Mouse (Mus musculus) myocyte (in vitro differentiated cells): Measurements from ENCODE around the gene Myo3a. TPM values are rescaled to one million over a fixed set of nuclear protein-coding genes. Genes with fewer than 3 reads are reported as not detected.
"Not testable (repeated sequence)": the region's sequence is repeated elsewhere in the genome, so short reads cannot be mapped to it uniquely, and the experiment has no call there.

Source experiments
- H3K27me3 ChIP-seq: one replicate; pipeline ENCODE4 v1.6.1; 2011; ENCODE audit not compliant: control insufficient read depth, insufficient read depth, insufficient read length
- H3K36me3 ChIP-seq: one replicate; pipeline ENCODE4 v1.6.1; 2011; ENCODE audit not compliant: control insufficient read depth, insufficient read depth
- H3K4me2 ChIP-seq: one replicate; pipeline ENCODE4 v1.6.1; 2011; ENCODE audit warnings: low read depth, control low read depth
- H3K4me3 ChIP-seq: one replicate; pipeline ENCODE4 v1.5.1; 2011; ENCODE audit warnings: mild to moderate bottlenecking, control low read depth, moderate library complexity
- H3K79me2 ChIP-seq: one replicate; pipeline ENCODE4 v1.6.1; 2011; ENCODE audit not compliant: control insufficient read depth, insufficient read depth
- H3ac ChIP-seq: one replicate; pipeline ENCODE4 v1.6.1; 2011; ENCODE audit not compliant: control insufficient read depth, insufficient read length
- CEBPB ChIP-seq: IDR thresholded peaks from 2 replicates; pipeline ENCODE4 v1.6.1; 2011; ENCODE audit warnings: mild to moderate bottlenecking, moderate library complexity; ENCODE audit not compliant: poor library complexity, insufficient read depth, severe bottlenecking
- E2F4 ChIP-seq: IDR thresholded peaks from one replicate; pipeline ENCODE4 v1.6.1; 2011; ENCODE audit warnings: mild to moderate bottlenecking, control low read depth, moderate library complexity; ENCODE audit not compliant: insufficient read depth
- MAX ChIP-seq: IDR thresholded peaks from one replicate; pipeline ENCODE4 v1.6.1; 2011; ENCODE audit warnings: low read depth, mild to moderate bottlenecking, control low read depth
- MYOD1 ChIP-seq, 3 experiments: IDR thresholded peaks; one replicate each; pipeline ENCODE4 v1.6.1; 2011; ENCODE audit warnings: control low read depth in 2 of 3, low read depth in 2 of 3, mild to moderate bottlenecking in 2 of 3, moderate library complexity in 1 of 3; ENCODE audit not compliant: insufficient read length in 2 of 3, control insufficient read depth in 1 of 3
- MYOG ChIP-seq, 3 experiments: IDR thresholded peaks; one replicate each; pipeline ENCODE4 v1.6.1; 2011; ENCODE audit warnings: control low read depth in 2 of 3, low read depth in 2 of 3, mild to moderate bottlenecking in 2 of 3; ENCODE audit not compliant: insufficient read length in 2 of 3, control insufficient read depth in 1 of 3, insufficient read depth in 1 of 3
- POLR2A ChIP-seq: IDR thresholded peaks from one replicate; pipeline ENCODE4 v1.6.1; 2011; ENCODE audit warnings: low read depth, mild to moderate bottlenecking, control low read depth, moderate library complexity; ENCODE audit not compliant: insufficient read length
- POLR2AphosphoS2 ChIP-seq: IDR thresholded peaks from one replicate; pipeline ENCODE4 v1.6.1; 2011; ENCODE audit warnings: low read depth, control low read depth; ENCODE audit not compliant: insufficient read length
- REST ChIP-seq: IDR thresholded peaks from one replicate; pipeline ENCODE4 v1.6.1; 2011; ENCODE audit warnings: mild to moderate bottlenecking, control low read depth, moderate library complexity; ENCODE audit not compliant: insufficient read depth, insufficient read length
- SRF ChIP-seq: IDR thresholded peaks from one replicate; pipeline ENCODE4 v1.6.1; 2011; ENCODE audit warnings: low read depth; ENCODE audit not compliant: control insufficient read depth, insufficient read length
- TCF12 ChIP-seq: IDR thresholded peaks from one replicate; pipeline ENCODE4 v1.6.1; 2011; ENCODE audit warnings: mild to moderate bottlenecking, control low read depth; ENCODE audit not compliant: poor library complexity, insufficient read depth, severe bottlenecking
- TCF3 ChIP-seq: IDR thresholded peaks from one replicate; pipeline ENCODE4 v1.6.1; 2011; ENCODE audit warnings: low read depth, control low read depth; ENCODE audit not compliant: insufficient read length
- USF1 ChIP-seq: IDR thresholded peaks from one replicate; pipeline ENCODE4 v1.6.1; 2011; ENCODE audit warnings: low read depth, mild to moderate bottlenecking, control low read depth, moderate library complexity
- polyA plus RNA-seq: library from polyadenylated mRNA; unstranded; fragments of >200 nt; fragmentation: generic; extraction: Trizol; gene quantifications from one replicate; pipeline ENCODE4 v1.2.1, GENCODE M21; 2012; ENCODE audit warnings: missing spikeins

The Myo3a gene
- polyA plus RNA-seq, 1 experiment: not detected

DNA sequence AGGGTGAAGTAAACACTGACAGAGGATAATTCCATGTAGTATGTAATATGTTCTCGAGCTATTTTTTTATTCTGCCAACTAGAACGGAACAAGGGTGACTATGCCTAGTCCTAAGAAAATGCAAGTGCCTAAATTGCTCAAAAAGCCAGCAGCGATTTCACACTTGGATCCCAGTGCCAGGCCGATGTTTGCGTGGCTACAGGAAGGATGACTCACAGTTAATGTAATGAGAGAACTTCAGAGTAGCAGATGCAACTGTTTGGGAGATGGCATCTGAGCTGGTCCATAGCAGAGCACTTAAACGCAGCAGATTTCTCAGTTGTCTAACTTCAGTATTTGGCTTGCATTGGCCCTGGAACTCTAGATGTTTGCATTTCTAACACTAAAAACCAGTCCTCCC is 321.1 kb downstream of the Myo3a start:
- TF ChIP-seq TCF12 (no peak), E2F4 (no peak), USF1 (no peak), POLR2A (no peak), MAX (no peak), MYOD1 (IDR thresholded peaks at IDR 0.05; ENCODE audit: control insufficient read depth in 1 of 3, insufficient read length in 2 of 3, low read depth in 2 of 3) (no peak), MYOG (IDR thresholded peaks at IDR 0.05; ENCODE audit: control insufficient read depth in 1 of 3, insufficient read depth in 1 of 3, insufficient read length in 2 of 3, low read depth in 2 of 3) (no peak), TCF3 (no peak), CEBPB (no peak), SRF (no peak), REST (no peak), POLR2AphosphoS2 (no peak)
- Histone ChIP-seq H3K27me3 (no peaks in the 10 kb centered on the region), H3K4me2 (peak overlapping the region; percentile 50), H3K36me3 (no peaks in the 10 kb centered on the region), H3K79me2 (no peaks in the 10 kb centered on the region), H3ac (no peak overlapping the region), H3K4me3 (no peak overlapping the region)

DNA sequence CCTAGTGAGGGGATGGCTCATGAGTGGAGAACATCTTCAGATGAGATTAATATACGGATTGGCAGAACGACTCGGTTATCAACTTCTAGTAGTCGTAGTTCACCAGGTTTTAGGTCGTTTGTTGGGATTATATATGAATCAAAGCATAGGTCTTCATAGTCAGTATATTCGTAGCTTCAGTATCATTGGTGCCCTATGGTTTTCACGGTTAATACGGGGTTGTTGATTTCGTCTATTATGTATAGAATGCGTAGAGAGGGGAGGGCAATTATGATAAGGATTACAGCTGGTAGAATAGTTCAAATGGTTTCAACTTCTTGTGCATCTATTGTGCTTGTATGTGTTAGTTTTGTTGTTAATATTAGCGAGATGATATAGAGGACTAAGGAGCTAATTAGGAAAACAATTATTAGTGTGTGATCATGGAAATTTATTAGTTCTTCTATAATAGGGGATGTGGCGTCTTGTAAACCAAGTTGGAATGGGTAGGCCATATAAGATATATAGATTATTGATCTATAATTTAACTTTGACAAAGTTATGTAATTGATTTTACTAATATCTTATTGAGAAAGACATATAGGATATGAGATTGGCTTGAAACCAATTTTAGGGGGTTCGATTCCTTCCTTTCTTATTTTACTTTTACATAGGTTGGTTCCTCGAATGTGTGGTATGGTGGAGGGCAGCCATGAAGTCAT is 360.3 kb downstream of the Myo3a start:
- not testable (repeated sequence) for H3K79me2 ChIP-seq, H3K27me3 ChIP-seq, H3K36me3 ChIP-seq, H3K4me3 ChIP-seq, H3K4me2 ChIP-seq, H3ac ChIP-seq

DNA sequence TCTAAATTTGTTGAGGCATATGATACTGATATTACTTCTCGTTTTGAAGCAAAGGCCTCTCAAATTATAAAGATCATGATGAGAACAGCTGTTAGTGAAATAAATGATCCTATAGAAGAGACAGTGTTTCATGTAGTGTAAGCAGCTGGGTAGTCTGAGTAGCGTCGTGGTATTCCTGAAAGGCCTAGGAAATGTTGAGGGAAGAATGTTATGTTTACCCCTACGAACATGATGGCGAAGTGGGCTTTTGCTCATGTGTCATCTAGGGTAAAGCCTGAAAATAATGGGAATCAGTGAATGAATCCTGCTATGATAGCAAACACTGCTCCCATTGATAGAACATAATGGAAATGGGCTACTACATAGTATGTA is 360.9 kb downstream of the Myo3a start:
- not testable (repeated sequence) for H3K27me3 ChIP-seq, H3K4me2 ChIP-seq, H3K36me3 ChIP-seq, H3ac ChIP-seq, H3K79me2 ChIP-seq, H3K4me3 ChIP-seq

DNA sequence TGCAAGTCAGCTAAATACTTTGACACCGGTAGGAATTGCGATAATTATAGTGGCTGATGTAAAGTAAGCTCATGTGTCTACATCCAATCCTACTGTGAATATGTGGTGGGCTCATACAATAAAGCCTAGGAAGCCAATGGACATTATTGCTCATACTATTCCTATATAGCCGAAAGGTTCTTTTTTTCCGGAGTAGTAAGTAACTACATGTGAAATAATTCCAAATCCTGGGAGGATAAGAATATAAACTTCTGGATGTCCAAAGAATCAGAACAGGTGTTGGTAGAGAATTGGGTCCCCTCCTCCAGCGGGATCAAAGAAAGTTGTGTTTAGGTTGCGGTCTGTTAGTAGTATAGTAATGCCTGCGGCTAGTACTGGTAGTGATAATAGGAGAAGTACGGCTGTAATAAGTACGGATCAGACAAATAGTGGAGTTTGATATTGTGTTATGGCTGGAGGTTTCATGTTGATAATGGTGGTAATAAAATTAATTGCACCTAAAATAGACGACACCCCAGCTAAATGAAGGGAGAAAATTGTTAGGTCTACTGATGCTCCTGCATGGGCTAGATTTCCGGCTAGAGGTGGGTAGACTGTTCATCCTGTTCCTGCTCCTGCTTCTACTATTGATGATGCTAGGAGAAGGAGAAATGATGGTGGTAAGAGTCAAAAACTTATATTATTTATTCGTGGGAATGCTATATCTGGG is 361.5 kb downstream of the Myo3a start:
- H3ac ChIP-seq, H3K4me3 ChIP-seq, H3K79me2 ChIP-seq, H3K27me3 ChIP-seq, H3K36me3 ChIP-seq, H3K4me2 ChIP-seq: not testable (repeated sequence)

DNA sequence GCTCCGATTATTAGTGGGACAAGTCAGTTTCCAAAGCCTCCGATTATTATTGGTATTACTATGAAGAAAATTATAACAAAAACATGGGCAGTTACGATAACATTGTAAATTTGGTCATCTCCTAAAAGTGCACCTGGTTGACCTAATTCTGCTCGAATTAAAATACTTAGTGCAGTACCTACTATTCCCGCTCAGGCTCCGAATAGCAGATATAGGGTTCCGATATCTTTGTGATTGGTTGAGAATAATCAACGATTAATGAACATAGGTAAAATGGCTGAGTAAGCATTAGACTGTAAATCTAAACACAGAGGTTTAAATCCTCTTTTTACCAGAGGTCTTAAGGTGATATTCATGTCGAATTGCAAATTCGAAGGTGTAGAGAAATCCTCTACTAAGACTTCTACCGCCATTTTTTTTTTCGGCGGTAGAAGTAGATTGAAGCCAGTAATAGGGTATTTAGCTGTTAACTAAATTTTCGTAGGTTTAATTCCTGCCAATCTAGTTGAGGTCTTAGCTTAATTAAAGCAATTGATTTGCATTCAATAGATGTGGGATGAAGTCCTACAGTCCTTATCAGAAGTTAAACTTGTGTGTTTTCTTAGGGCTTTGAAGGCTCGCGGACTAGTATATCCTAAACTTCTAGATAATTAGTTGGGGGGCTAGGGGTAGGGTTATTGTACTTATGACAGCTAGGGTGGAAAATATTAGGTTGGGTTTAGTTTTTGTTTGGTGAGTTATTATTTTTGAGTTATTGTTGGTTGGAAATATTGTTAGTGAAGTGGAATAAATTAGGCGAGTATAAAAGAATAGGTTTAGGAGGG is 362.3 kb downstream of the Myo3a start:
- not testable (repeated sequence) for H3ac ChIP-seq, H3K4me3 ChIP-seq, H3K4me2 ChIP-seq, H3K79me2 ChIP-seq, H3K27me3 ChIP-seq, H3K36me3 ChIP-seq

DNA sequence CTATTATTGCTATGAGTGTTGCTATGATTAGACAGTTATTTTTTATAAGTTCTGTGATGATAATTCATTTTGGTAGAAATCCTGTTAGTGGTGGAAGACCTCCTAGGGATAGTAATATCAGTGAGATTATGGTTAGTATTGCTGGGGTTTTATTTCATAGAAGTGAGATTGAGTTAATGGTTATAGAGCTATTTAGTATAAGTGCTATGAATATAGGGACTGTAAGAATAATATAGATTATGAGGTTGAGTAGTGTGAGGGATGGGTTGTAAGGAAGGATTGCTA is 362.8 kb downstream of the Myo3a start:
- Histone ChIP-seq H3ac (no peak overlapping the region), H3K79me2 (no peaks in the 10 kb centered on the region), H3K4me3 (no peak overlapping the region), H3K36me3 (no peaks in the 10 kb centered on the region), H3K27me3 (no peaks in the 10 kb centered on the region), H3K4me2 (no peak overlapping the region)
- TF ChIP-seq TCF3 (no peak), POLR2AphosphoS2 (no peak), E2F4 (no peak)
